Mouse (Mus musculus): Measurements from ENCODE around the gene Dlgap4. TPM values are rescaled to one million over a fixed set of nuclear protein-coding genes. Genes with fewer than 3 reads are reported as not detected.

Gene Dlgap4
- total RNA-seq, 2 experiments from 2014 or later = 223 to 241 TPM

GRCm38 (mm10) chr2:156614661-156615654 is 1.5 kb downstream of the Dlgap4 start:
- intact Hi-C loops (cut with DNase I) = loop anchor here (5.0 kb wide), 2 partner anchors 57 to 68 kb away; partner anchors contain the start of gene Aar2
- DNase-seq (ENCODE audit: low spot score in 2 of 2) = peak; percentile 38 to 54

DNA sequence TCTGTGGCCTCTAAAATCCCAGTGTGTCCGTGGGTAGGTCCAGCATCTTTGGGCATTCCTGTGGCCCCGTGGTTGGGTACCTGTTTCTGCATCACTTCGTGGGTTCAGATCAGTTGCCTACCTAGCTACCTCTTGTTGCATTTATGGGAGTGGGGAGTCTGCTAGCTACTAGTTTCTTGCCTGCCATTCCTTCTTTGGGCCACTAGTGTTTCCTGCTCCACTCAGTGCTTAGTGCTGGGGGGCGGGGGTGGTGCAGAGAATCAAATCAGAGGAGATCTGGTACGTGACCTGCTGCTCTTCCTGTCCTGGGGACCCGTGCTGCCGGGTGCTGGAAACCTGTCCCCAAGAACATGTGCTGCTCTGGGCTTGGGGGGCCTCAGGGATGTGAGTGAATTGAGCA is 3.0 kb downstream of the Dlgap4 start:
- DNase-seq (ENCODE audit: low spot score in 2 of 2) = no peak
- intact Hi-C loops (cut with DNase I) = loop anchor here (5.0 kb wide), 1 partner anchor 69 kb away; the partner anchor contains the start of gene Aar2

GRCm38 (mm10) chr2:156617536-156617935 is 4.0 kb downstream of the Dlgap4 start:
- peak; percentile 58 to 84 for DNase-seq (ENCODE audit: low spot score in 2 of 2)
- intact Hi-C loops (cut with DNase I) = loop anchor here (5.0 kb wide), 1 partner anchor 70 kb away; the partner anchor contains the start of gene Aar2

GRCm38 (mm10) chr2:156620874-156621273 is 7.4 kb downstream of the Dlgap4 start:
- intact Hi-C loops (cut with DNase I) = no loop called here
- DNase-seq (ENCODE audit: low spot score in 2 of 2) = no peak

- intact Hi-C loops (cut with DNase I) = no loop called here
- no peak for DNase-seq (ENCODE audit: low spot score in 2 of 2)
These were observed 7.9 kb downstream of the Dlgap4 start for GRCm38 (mm10) chr2:156621449-156621848.

GRCm38 (mm10) chr2:156622192-156622591 is 8.7 kb downstream of the Dlgap4 start:
- no peak for DNase-seq (ENCODE audit: low spot score in 2 of 2)
- intact Hi-C loops (cut with DNase I) = no loop called here

DNA sequence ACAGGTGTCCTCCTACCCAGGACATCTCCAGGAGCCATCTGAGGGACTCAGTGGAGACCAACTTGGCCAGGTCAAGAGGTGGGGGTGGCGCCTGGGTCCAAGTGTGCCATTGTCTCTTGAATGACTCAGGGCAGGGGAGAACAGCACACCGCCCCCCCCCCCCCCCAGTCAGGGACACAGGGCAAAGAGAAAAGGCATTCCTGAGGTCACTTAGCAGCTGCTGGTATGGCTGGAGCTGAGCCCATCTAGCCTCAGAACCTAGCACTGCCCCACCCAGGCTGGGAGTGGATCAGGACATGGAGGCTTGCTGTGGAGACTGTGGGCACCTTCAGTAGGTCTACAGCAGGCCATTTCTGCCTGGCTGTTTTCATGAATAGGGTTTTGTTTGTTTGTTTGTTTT is 9.7 kb downstream of the Dlgap4 start:
- no peak for DNase-seq (ENCODE audit: low spot score in 2 of 2)
- intact Hi-C loops (cut with DNase I) = no loop called here

DNA sequence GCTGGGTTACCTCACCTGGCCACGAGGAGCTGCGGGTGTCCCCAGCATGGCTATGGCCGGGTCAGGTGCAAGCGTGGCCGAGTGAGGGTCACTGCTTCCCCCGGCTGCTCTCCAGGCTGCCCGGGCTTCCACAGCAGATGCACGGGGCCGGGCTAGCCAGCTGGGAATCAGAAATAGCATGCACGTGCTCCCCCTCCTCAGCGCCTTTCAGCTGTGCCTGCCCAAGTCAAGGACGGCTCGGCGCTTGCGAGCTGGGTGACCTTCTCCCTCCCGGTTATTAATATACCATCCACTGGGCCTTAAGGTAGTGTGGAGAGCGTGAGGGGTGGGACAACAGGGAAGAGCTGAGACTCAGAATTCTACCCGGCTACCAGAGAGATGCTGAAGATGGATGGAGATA is 11.8 kb downstream of the Dlgap4 start:
- no peak for DNase-seq (ENCODE audit: low spot score in 2 of 2)
- intact Hi-C loops (cut with DNase I) = no loop called here

GRCm38 (mm10) chr2:156626119-156626518 is 12.6 kb downstream of the Dlgap4 start:
- intact Hi-C loops (cut with DNase I) = no loop called here
- DNase-seq (ENCODE audit: low spot score in 2 of 2) = no peak

DNA sequence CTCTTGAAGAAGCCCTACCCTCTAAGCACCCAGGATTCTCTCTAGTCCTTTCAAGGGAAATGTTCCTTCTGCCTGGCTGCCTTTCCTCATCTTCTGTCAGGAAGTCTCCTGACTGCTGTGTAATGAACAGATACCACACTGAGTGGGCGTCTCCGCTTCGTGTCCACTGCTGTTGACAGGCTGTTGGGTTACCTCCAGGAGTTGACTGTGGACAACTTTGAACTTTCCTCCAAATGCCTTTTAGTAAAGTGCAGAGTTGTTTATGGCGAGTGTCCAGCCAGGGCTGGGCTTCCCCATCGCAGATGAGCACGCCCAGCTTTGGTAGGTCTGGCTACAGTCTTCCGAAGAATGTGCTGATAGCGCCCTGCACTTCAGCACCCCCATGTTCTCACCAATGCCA is 13.0 kb downstream of the Dlgap4 start:
- intact Hi-C loops (cut with DNase I) = no loop called here
- DNase-seq (ENCODE audit: low spot score in 2 of 2) = no peak

DNA sequence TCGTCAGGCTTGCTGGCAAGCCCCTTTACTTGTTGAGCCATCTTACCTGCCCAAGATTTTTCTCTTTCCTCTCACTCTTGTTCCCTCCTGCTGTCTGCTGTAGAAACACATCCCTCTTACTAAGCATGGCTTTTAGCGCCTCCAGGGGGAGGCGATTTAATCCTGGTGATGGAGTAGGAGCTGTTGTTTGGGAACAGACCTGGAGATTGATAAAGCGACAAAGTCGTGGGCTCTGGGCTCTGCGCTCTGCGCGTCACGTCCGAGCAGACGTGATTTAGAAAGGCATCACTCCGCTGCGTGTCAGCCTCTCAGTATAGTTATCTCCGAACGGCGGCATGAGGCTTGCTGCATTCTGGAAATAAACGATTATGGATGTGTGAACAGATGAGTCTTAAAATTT is 14.4 kb downstream of the Dlgap4 start:
- intact Hi-C loops (cut with DNase I) = loop anchor here (2.0 kb wide), 1 partner anchor 37 kb away; no protein-coding TSS in a partner anchor
- peak; percentile 31 to 79 for DNase-seq (ENCODE audit: low spot score in 2 of 2)

DNA sequence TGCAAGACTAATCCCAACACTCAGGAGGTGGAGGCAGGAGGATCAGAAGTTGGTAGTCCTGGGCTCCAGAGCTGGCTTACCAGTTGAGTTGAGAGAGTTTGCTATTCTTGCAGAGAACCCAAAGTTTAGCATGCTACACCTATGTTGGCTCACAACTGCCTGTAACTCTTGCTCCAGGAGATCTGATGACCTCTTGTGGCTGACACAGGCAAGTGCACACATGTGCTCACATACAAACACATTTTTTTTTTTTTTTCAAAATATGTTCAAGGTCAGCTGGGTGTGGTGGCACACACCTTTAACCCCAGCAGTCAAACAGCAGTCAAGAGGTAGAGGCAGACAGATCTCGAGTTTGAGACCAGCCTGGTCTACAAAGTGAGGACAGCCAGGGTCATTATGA is 16.8 kb downstream of the Dlgap4 start:
- intact Hi-C loops (cut with DNase I) = no loop called here
- DNase-seq (ENCODE audit: low spot score in 2 of 2) = no peak

DNA sequence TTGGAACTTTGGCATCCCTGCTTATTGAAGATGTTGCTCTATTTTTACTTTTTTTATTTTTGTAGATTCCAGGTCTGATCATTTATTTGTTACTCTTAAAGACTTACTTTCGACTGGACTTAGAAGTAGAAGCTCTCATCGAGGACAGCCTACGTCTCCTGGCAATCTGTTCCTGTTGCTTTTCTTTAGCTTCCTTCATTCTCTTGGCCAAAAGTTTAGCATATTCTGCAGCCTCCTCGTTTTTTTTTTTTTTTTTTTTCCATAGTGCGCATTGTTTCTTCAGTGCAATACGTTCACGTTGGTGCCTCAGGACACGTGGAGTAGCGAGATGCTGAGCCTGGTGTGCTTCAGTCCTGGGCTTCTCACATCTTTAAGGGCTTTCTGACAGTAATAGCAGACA is 19.2 kb downstream of the Dlgap4 start:
- peak in 1 of 2 experiments; percentile 60 for DNase-seq (ENCODE audit: low spot score in 2 of 2)
- intact Hi-C loops (cut with DNase I) = no loop called here

GRCm38 (mm10) chr2:156635091-156635490 is 21.6 kb downstream of the Dlgap4 start:
- intact Hi-C loops (cut with DNase I) = no loop called here

DNA sequence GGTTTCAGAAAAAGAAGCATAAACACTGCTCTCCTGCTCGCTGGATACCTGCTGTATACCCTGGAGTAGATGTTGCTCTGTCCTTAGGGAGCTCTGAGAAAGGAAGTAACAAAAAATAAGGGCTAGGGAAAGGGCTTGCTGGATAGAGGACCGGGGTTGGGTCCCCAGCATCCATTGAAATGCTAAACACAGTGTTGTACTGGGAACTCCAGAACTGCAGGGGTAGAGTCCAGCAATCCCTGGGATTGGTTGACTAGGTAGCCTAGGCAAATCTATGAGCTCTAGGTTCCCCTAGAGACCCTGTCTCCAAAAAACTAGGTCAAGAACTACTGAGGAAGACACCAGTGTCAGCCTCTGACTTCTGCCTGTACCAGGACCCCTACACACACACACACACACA is 27.6 kb downstream of the Dlgap4 start:
- no peak for DNase-seq (ENCODE audit: low spot score in 2 of 2)
- intact Hi-C loops (cut with DNase I) = no loop called here

More at GRCm38 (mm10) chr2:156635091-156635490, 21.6 kb downstream of the Dlgap4 start:
- DNase-seq (ENCODE audit: low spot score in 2 of 2) = no peak

DNA sequence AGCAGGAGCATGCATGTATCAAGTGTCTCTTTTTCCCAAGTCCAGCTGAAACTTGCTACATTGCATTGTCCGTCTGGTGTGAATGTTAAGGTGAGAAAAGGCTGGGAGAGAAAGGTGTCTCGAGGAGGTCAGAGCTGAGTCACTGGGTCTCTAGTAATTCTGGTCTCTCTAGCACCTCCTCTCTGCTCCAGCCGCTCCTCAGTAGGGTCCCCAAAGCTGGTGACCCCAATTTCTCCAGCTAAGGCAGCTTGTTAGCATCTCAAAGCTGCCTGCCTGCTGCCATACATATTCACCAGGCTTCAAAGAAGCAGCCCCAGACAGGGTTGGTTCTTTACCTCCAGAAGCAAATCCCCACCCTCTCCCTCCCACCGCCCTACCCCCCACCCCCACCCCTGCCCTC is 29.4 kb downstream of the Dlgap4 start:
- intact Hi-C loops (cut with DNase I) = no loop called here
- no peak for DNase-seq (ENCODE audit: low spot score in 2 of 2)

DNA sequence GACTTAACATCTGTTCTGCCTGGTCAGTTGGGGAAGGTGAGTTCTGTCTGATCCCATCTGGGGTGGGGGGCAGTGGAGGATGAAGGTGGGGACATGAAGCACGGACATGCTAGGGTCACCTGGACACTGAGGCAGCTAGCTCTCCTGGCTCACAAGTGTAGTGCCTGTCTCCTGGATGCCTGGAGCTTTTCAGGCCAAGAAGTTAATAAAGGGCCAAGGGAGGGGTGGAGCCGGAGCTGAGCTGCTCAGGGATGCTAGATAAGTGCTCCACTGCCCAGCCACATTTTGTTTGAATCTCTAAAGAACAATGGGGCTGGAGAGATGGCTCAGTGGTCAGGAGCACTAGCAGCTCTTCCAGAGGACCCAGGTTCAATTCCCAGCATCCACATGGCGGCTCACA is 29.9 kb downstream of the Dlgap4 start:
- intact Hi-C loops (cut with DNase I) = no loop called here
- DNase-seq (ENCODE audit: low spot score in 2 of 2) = no peak

DNA sequence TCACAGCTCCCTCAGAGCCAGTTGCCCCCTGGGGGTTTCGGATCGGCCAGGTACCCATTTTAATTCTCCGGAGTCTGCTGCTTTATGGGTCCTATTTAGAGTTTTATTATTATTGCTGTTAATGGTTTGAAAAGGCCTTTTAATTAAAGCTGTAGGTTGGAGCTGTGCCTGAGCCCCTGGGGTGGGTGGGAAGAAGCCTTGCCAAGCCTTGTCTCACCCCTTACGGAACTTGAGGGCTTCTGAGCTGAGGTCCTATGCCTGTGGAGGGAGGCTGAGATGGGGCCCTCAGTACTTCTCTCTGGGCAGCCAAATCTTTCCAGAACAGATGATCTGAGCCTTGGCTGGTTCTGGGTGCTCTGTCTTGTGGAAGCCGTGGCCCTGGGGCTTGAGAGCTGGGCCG is 31.6 kb downstream of the Dlgap4 start:
- no peak for DNase-seq (ENCODE audit: low spot score in 2 of 2)
- intact Hi-C loops (cut with DNase I) = no loop called here

DNA sequence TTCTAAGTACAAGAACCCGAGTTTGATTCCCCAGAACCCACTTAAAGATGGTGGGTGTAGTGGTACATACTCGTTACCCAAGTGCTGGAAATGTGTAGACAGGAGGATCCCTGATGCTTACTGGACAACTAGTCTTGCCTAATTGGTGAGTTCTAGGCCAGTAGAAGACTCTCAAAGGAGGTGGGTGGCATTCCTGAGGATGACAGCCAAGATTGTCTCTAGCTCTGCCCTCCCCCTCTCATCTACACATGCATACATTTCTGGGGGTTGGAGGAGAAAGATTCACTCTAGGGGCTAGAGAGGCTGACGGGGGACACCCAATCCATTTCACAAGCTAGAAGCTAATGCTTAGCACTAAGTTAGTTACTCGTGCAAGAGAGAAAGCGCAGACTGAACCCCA is 33.4 kb downstream of the Dlgap4 start:
- intact Hi-C loops (cut with DNase I) = loop anchor here (2.0 kb wide), 1 partner anchor 26 kb away; no protein-coding TSS in a partner anchor

GRCm38 (mm10) chr2:156648042-156648441 is 34.5 kb downstream of the Dlgap4 start:
- intact Hi-C loops (cut with DNase I) = no loop called here
- peak in 1 of 2 experiments; percentile 87 for DNase-seq (ENCODE audit: low spot score in 2 of 2)

More for the DNA sequence above, 33.4 kb downstream of the Dlgap4 start:
- DNase-seq (ENCODE audit: low spot score in 2 of 2) = peak in 1 of 2 experiments; percentile 84

GRCm38 (mm10) chr2:156649450-156649849 is 35.9 kb downstream of the Dlgap4 start:
- intact Hi-C loops (cut with DNase I) = no loop called here
- DNase-seq (ENCODE audit: low spot score in 2 of 2) = peak in 1 of 2 experiments; percentile 61

Measured in left cerebral cortex, postnatal 25 days (tissue).